Mouse (Mus musculus) lung, embryonic 14.5 days (tissue): ENCODE measurements around the gene Gm49711. TPM values are rescaled to one million over a fixed set of nuclear protein-coding genes. Genes with fewer than 3 reads are reported as not detected.

Experiments used
- ATAC-seq: fragments of 200-750 bp; cut with Nextera tagmentation; 2 replicates; pipeline ENCODE4 v1.8.0; 2017; ENCODE audit warnings: mild to moderate bottlenecking, moderate TSS enrichment, moderate library complexity; ENCODE audit not compliant: insufficient read depth
- DNase-seq: peaks from one replicate; pipeline ENCODE4 v3.0.0-alpha.2; 2015
- H3K27ac ChIP-seq: fragments of 300-500 bp; sonication (generic); 2 replicates; pipeline ENCODE4 v1.5.1; 2014; ENCODE audit warnings: low read depth, mild to moderate bottlenecking, moderate library complexity
- H3K27me3 ChIP-seq: fragments of 300-500 bp; sonication (generic); 2 replicates; pipeline ENCODE4 v1.6.1; 2014; ENCODE audit warnings: low read length, control low read depth; ENCODE audit not compliant: insufficient read depth
- H3K36me3 ChIP-seq: fragments of 300-500 bp; sonication (generic); 2 replicates; pipeline ENCODE4 v1.6.1; 2014; ENCODE audit warnings: control low read depth; ENCODE audit not compliant: insufficient read depth
- H3K4me1 ChIP-seq: fragments of 300-500 bp; sonication (generic); 2 replicates; pipeline ENCODE4 v1.6.1; 2014; ENCODE audit warnings: antibody characterized with exemption, control low read depth; ENCODE audit not compliant: insufficient read depth
- H3K4me2 ChIP-seq: fragments of 300-500 bp; sonication (generic); 2 replicates; pipeline ENCODE4 v1.6.1; 2014; ENCODE audit warnings: mild to moderate bottlenecking
- H3K4me3 ChIP-seq: fragments of 300-500 bp; sonication (generic); 2 replicates; pipeline ENCODE4 v1.5.1; 2014; ENCODE audit warnings: low read depth, low read length
- H3K9ac ChIP-seq: fragments of 300-500 bp; sonication (generic); 2 replicates; pipeline ENCODE4 v1.6.1; 2014
- H3K9me3 ChIP-seq: fragments of 300-500 bp; sonication (generic); 2 replicates; pipeline ENCODE4 v1.6.1; 2016; ENCODE audit warnings: low read depth, low read length, control low read depth
- CTCF ChIP-seq: IDR thresholded peaks from 2 replicates; pipeline ENCODE4 v1.5.1; 2016; ENCODE audit warnings: antibody characterized with exemption, low read depth
- WGBS: fragments of 180-500 bp; shearing (Covaris S2); extraction: QIAGEN DNeasy Blood & Tissue Kit; methylation state at CpG from one replicate; pipeline ENCODE4 v1.1.7; 2014; 5-methylcytosine and 5-hydroxymethylcytosine counted together
- polyA plus RNA-seq: library from polyadenylated mRNA; unstranded; fragments of >200 nt; fragmentation: Nextera tagmentation; extraction: Ambion mirVana; gene quantifications from 2 replicates; pipeline ENCODE4 v1.2.1, GENCODE M21; 2014

The Gm49711 gene
- polyA plus RNA-seq, 1 experiment from 2014 or later: not detected

GRCm38 (mm10) chr16:92136275-92136674 lies 78.2 kb downstream of the Gm49711 start:
- H3K4me2 ChIP-seq: no peak overlapping the region
- H3K36me3 ChIP-seq: no peaks in the 10 kb centered on the region
- no peak overlapping the region for H3K9ac ChIP-seq
- 92% methylated on average over 15 of the region's 15 CpGs for WGBS
- ATAC-seq (no peak), DNase-seq (no peak)
- no peaks in the 10 kb centered on the region for H3K27me3 ChIP-seq
- peak; percentile 30 for TF ChIP-seq CTCF
- no peak overlapping the region for H3K27ac ChIP-seq
- H3K9me3 ChIP-seq: no peaks in the 10 kb centered on the region
- no peak overlapping the region for H3K4me3 ChIP-seq
- no peaks in the 10 kb centered on the region for H3K4me1 ChIP-seq

DNA sequence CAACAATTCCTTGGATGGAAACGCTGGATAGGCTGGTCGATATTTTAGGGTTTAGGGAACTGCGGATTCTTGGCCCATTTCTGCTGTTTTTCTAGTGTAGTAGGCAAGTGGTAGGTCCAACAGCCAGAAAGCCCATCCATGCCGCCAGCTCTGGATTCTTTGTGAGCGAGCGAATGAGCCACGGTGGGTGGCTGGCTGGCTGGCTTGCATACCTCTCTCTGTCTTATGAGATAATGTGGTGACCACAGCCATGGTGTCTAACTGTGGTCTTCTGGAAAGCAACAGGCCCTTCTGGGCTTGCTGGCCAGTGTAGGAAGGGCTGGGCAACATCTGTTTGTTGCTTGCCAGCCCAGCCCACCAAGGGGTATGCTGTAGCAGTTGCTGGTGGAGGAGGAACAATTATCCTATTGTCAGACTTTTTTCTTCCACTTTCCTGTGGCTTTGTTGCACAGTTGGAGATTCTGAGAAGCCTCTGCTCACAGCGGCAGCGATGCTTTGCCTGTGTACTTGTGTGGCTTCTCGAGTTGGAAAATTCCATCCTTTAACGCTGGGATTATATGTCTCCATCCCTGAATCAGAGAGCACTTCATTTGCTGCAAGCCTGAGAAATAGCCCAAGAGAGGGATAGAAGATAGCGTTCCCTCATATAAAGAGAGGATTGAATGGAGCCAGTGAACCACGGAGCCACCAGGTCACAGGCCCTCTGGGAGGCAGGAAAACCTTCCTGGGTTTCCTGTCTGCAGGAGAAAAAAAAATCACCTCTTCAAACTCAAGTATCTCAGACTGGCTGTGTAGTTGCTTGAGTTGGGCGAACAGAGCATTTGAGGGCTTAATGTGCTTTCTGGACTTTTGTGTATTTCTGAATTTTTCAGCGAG lies 81.5 kb downstream of the Gm49711 start:
- H3K36me3 ChIP-seq: no peaks in the 10 kb centered on the region
- no peak for ATAC-seq
- no peaks in the 10 kb centered on the region for H3K9me3 ChIP-seq
- no peak for DNase-seq
- no peak overlapping the region for H3K4me3 ChIP-seq
- no peak overlapping the region for H3K9ac ChIP-seq
- no peak overlapping the region for H3K4me2 ChIP-seq
- no peaks in the 10 kb centered on the region for H3K27me3 ChIP-seq
- TF ChIP-seq CTCF: no peak
- H3K4me1 ChIP-seq: no peaks in the 10 kb centered on the region
- no peak overlapping the region for H3K27ac ChIP-seq
- 67% methylated on average over 15 of the region's 15 CpGs for WGBS

- H3K9me3 ChIP-seq: no peaks in the 10 kb centered on the region
- no peak overlapping the region for H3K27ac ChIP-seq
- WGBS: 74% methylated on average over 9 of the region's 9 CpGs
- TF ChIP-seq CTCF: no peak
- H3K4me1 ChIP-seq: no peaks in the 10 kb centered on the region
- H3K4me2 ChIP-seq: no peak overlapping the region
- no peaks in the 10 kb centered on the region for H3K27me3 ChIP-seq
- H3K4me3 ChIP-seq: no peak overlapping the region
- no peak overlapping the region for H3K9ac ChIP-seq
- no peaks in the 10 kb centered on the region for H3K36me3 ChIP-seq
- ATAC-seq (no peak), DNase-seq (no peak)
Measured at GRCm38 (mm10) chr16:92140328-92140727, 82.2 kb downstream of the Gm49711 start.

DNA sequence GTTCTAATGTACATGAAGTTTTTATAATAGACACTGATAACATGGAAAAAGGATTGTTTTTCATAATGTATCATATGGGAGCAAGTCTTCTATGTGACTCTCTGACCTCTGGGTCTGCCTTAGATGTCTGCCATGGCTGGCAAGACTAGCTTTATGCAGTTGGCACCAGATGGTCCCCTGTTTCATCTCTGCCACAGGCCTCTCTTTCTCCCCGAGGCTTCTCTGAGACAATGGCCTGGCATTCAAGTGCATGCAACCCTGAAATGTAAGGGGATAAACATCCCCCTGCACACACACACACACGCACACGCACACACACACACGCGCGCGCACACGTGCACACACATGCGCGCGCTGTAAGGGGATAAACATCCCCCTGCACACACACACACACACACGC lies 82.9 kb downstream of the Gm49711 start:
- Histone ChIP-seq H3K4me2 (no peak overlapping the region), H3K27ac (no peak overlapping the region), H3K27me3 (no peaks in the 10 kb centered on the region), H3K9ac (no peak overlapping the region), H3K4me1 (no peaks in the 10 kb centered on the region), H3K4me3 (no peak overlapping the region), H3K9me3 (no peaks in the 10 kb centered on the region), H3K36me3 (no peaks in the 10 kb centered on the region)
- TF ChIP-seq CTCF: no peak
- ATAC-seq (no peak), DNase-seq (no peak)
- WGBS: 92% methylated on average over 12 of the region's 12 CpGs

DNA sequence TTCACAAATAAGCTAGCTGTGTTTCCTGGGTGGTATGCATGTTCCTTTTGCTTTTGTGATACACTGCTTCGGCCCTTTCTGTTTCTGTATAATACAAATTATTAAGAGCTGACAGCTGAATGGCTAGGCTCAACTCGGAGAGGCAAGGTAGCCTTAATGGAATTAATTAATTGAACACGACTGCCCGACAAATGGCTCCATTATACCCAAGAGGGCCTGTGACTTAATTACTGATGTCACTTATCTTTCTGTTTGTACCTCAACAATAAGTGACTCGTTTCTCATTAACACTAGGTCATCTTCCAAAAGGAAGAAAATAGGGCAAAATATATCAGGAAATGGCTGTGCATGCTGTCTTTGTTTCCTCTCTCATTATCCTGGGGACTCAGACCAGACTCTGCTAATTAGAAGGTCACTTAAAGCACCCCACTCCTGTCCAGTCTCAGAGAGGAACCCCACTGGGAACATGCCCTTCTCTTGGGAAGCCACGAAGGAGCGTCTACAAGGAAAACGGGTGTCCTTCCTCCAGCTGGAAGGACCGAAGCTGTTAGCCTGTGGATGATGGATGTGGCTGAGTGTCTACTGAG lies 84.4 kb downstream of the Gm49711 start:
- DNase-seq: no peak
- WGBS: 72% methylated on average over 9 of the region's 9 CpGs
- no peak overlapping the region for H3K27ac ChIP-seq
- H3K9ac ChIP-seq: no peak overlapping the region
- no peak overlapping the region for H3K4me3 ChIP-seq
- no peaks in the 10 kb centered on the region for H3K27me3 ChIP-seq
- H3K4me2 ChIP-seq: no peak overlapping the region
- no peak for ATAC-seq
- H3K4me1 ChIP-seq: no peaks in the 10 kb centered on the region
- no peaks in the 10 kb centered on the region for H3K36me3 ChIP-seq
- no peaks in the 10 kb centered on the region for H3K9me3 ChIP-seq
- TF ChIP-seq CTCF: no peak

- no peak for TF ChIP-seq CTCF
- Histone ChIP-seq H3K36me3 (no peaks in the 10 kb centered on the region), H3K27me3 (no peaks in the 10 kb centered on the region), H3K9me3 (no peaks in the 10 kb centered on the region), H3K4me3 (no peak overlapping the region), H3K9ac (no peak overlapping the region), H3K4me2 (no peak overlapping the region), H3K27ac (no peak overlapping the region), H3K4me1 (no peaks in the 10 kb centered on the region)
- DNase-seq (no peak), ATAC-seq (no peak)
- 75% methylated on average over 12 of the region's 12 CpGs for WGBS
Measured at GRCm38 (mm10) chr16:92147631-92148366, 89.7 kb downstream of the Gm49711 start.

GRCm38 (mm10) chr16:92148367-92148728 lies 90.2 kb downstream of the Gm49711 start:
- TF ChIP-seq CTCF: no peak
- no peak for ATAC-seq
- Histone ChIP-seq H3K27me3 (no peaks in the 10 kb centered on the region), H3K4me2 (no peak overlapping the region), H3K9ac (no peak overlapping the region), H3K4me3 (no peak overlapping the region), H3K36me3 (no peaks in the 10 kb centered on the region), H3K9me3 (no peaks in the 10 kb centered on the region), H3K4me1 (no peaks in the 10 kb centered on the region), H3K27ac (no peak overlapping the region)
- 75% methylated on average over 2 of the region's 2 CpGs for WGBS
- DNase-seq: no peak
